8 mouse cellular contexts compared by ENCODE assay signal in genomic region chr11:74831191-74831605, GRCm38 (mm10). TPM values are rescaled to one million over a fixed set of nuclear protein-coding genes. Genes with fewer than 3 reads are reported as not detected.
DNase-seq lines count a peak whose midpoint lies in the region; ATAC-seq and TF ChIP-seq lines count a peak whose summit lies in the region.

No protein-coding gene starts in this region.

- H3K27ac ChIP-seq in lung, embryonic 14.5 days (ENCODE audit: low read depth), result peak overlapping the region; percentile 96

- peak overlapping the region; percentile 79 for H3K9ac ChIP-seq in lung, embryonic 14.5 days

- H3K9me3 ChIP-seq in lung, embryonic 14.5 days (ENCODE audit: low read depth, low read length), result no peaks in the 10 kb centered on the region

- peak overlapping the region; percentile 95 for H3K4me2 ChIP-seq in lung, embryonic 14.5 days

- under 1% methylated on average over 35 of the region's 35 CpGs for WGBS in lung, embryonic 14.5 days

- H3K4me3 ChIP-seq in lung, embryonic 14.5 days (ENCODE audit: low read depth, low read length), result peak overlapping the region; percentile 79

- TF ChIP-seq CTCF in lung, embryonic 14.5 days (IDR thresholded peaks at IDR 0.05; ENCODE audit: low read depth), result 0 out of 2 replicates have a peak, but pooled peaks have one; percentile 0

- peak; percentile 54 for DNase-seq in right cerebral cortex, postnatal 4 days
- no peak for DNase-seq in right cerebral cortex, postnatal 36 days (ENCODE audit: low spot score in 2 of 2)
- DNase-seq in cerebellum, adult 8-10 months, result peak; percentile 59
- DNase-seq in gastrocnemius, postnatal 10 days, result peak; percentile 65
- DNase-seq in kidney, adult 18-20 months, result peak; percentile 71
- peak; percentile 69 for DNase-seq in lung, embryonic 14.5 days
- peak; percentile 78 for DNase-seq in retina, postnatal 1 day

- no peaks in the 10 kb centered on the region for H3K36me3 ChIP-seq in lung, embryonic 14.5 days (ENCODE audit: insufficient read depth)

- H3K27me3 ChIP-seq in lung, embryonic 14.5 days (ENCODE audit: insufficient read depth, low read length), result no peaks in the 10 kb centered on the region

- ATAC-seq in lung, embryonic 14.5 days (ENCODE audit: insufficient read depth), result 0 out of 2 replicates have a peak, but pooled peaks have one; percentile 0
- no peak for ATAC-seq in erythroid progenitor cell, adult 5-6 weeks (replicated peaks; ENCODE audit: low FRiP score, poor library complexity, severe bottlenecking)

- peaks cover 16% of the 10 kb centered on the region for H3K4me1 ChIP-seq in lung, embryonic 14.5 days (ENCODE audit: insufficient read depth)

RNA-seq across cellular contexts. Expression of gene Mnt, which starts 0.5 kb away (rescaled TPM):
- 1 to 10 TPM; 7.6 to 9.8 TPM for total RNA-seq in gastrocnemius, postnatal 10 days (2021)
- polyA plus RNA-seq in lung, embryonic 14.5 days (2014; fragmentation: Nextera tagmentation; extraction: Ambion mirVana), result 4.3 and 4.4 TPM in 2 replicates
- total RNA-seq in erythroid progenitor cell, adult 5-6 weeks (2015; ENCODE audit: low replicate concordance), result 3.8 and 5.4 TPM in 2 replicates
- 1.4 and 3.5 TPM in 2 replicates for total RNA-seq in erythroid progenitor cell, adult 5-6 weeks (2017; ENCODE audit: low replicate concordance)

Comparison
In these comparisons a context has a peak if more than half of its experiments do, and no peak if none do; other contexts are left out.
1. DNase-seq: peak in right cerebral cortex, postnatal 4 days (single experiment), cerebellum, adult 8-10 months (single experiment), gastrocnemius, postnatal 10 days (single experiment), kidney, adult 18-20 months (single experiment), lung, embryonic 14.5 days (single experiment) and retina, postnatal 1 day (single experiment); none in right cerebral cortex, postnatal 36 days (0 of 2).